Mouse (Mus musculus) forebrain, embryonic 13.5 days (tissue): ENCODE results near the gene Arhgap23. TPM values are rescaled to one million over a fixed set of nuclear protein-coding genes. Genes with fewer than 3 reads are reported as not detected.

ENCODE experiments used
- ATAC-seq: fragments of 200-750 bp; cut with Nextera tagmentation; 2 replicates; pipeline ENCODE4 v1.8.0; 2017
- H3K27ac ChIP-seq: fragments of 300-500 bp; sonication (generic); 2 replicates; pipeline ENCODE4 v1.5.1; 2015; ENCODE audit warnings: inconsistent platforms, mild to moderate bottlenecking, moderate library complexity
- H3K27me3 ChIP-seq: fragments of 300-500 bp; sonication (generic); 2 replicates; pipeline ENCODE4 v1.6.1; 2015; ENCODE audit warnings: mild to moderate bottlenecking, inconsistent platforms
- H3K36me3 ChIP-seq: fragments of 300-500 bp; sonication (generic); 2 replicates; pipeline ENCODE4 v1.6.1; 2015; ENCODE audit warnings: mild to moderate bottlenecking, inconsistent platforms; ENCODE audit not compliant: poor library complexity, severe bottlenecking
- H3K4me1 ChIP-seq: fragments of 300-500 bp; sonication (generic); 2 replicates; pipeline ENCODE4 v1.6.1; 2015; ENCODE audit warnings: inconsistent platforms
- H3K4me2 ChIP-seq: fragments of 300-500 bp; sonication (generic); 2 replicates; pipeline ENCODE4 v1.6.1; 2015; ENCODE audit warnings: inconsistent platforms, mild to moderate bottlenecking, moderate library complexity
- H3K4me3 ChIP-seq: fragments of 300-500 bp; sonication (generic); 2 replicates; pipeline ENCODE4 v1.5.1; 2015; ENCODE audit warnings: mild to moderate bottlenecking, inconsistent platforms
- H3K9ac ChIP-seq: fragments of 300-500 bp; sonication (generic); 2 replicates; pipeline ENCODE4 v1.6.1; 2015; ENCODE audit warnings: mild to moderate bottlenecking, inconsistent platforms
- H3K9me3 ChIP-seq: fragments of 300-500 bp; sonication (generic); replicated peaks from 2 replicates; pipeline ENCODE4 v1.6.1; 2016; ENCODE audit warnings: inconsistent platforms
- WGBS: fragments of 180-500 bp; shearing (Covaris S2); methylation state at CpG from one replicate; pipeline ENCODE4 v1.1.7; 2015; 5-methylcytosine and 5-hydroxymethylcytosine counted together
- polyA plus RNA-seq: library from polyadenylated mRNA; unstranded; fragments of >200 nt; fragmentation: Nextera tagmentation; extraction: Ambion mirVana; gene quantifications from 2 replicates; pipeline ENCODE4 v1.2.1, GENCODE M21; 2015

Gene Arhgap23
- polyA plus RNA-seq, 1 experiment from 2014 or later: 3.6 TPM

DNA sequence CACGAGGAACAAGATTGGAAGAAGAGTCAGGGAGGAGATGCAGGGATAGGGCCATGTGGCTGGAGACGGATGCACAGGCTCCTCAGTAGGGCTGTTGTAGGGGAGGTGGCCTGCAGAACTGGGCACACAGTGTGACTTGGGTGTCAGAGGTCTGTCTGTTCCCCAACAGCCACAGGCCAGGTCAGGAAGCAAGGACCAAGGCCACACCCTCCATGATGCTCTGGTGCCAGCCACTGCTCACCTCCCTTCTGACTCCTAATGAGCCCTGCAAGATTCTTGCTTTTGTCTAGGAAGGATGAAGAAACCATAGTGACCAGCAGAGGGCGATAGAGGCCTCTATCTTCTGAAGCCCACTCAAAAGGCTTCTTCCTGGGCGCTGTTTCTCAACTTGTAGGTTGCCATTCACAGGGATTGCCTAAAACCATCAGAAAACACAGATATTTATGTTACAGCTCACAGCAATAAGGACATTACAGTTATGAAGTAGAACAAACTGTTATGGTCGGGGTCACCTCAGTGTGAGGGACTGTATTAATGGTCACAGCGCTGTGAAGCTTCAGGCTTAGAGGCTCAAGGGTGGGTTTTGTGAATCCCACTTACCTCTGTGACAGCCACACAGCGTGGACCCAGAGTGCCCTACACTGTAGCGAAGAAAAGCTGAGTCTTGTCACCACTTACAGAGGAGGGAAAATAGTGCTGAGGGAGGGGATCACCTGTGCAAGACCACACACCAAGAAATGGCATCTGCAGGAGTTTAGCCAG lies 61.2 kb downstream of the Arhgap23 start:
- peak; percentile 50; the same call in 1 of the 2 replicates for ATAC-seq
- H3K4me3 ChIP-seq: no peak overlapping the region
- no peak overlapping the region for H3K27ac ChIP-seq
- H3K9me3 ChIP-seq: no peaks in the 10 kb centered on the region
- H3K4me1 ChIP-seq: no peaks in the 10 kb centered on the region
- H3K36me3 ChIP-seq: peaks cover 37% of the 10 kb centered on the region; the same call in 1 of the 2 replicates
- WGBS: 53% methylated on average over 8 of the region's 8 CpGs
- H3K9ac ChIP-seq: no peak overlapping the region
- H3K4me2 ChIP-seq: no peak overlapping the region
- no peaks in the 10 kb centered on the region for H3K27me3 ChIP-seq

DNA sequence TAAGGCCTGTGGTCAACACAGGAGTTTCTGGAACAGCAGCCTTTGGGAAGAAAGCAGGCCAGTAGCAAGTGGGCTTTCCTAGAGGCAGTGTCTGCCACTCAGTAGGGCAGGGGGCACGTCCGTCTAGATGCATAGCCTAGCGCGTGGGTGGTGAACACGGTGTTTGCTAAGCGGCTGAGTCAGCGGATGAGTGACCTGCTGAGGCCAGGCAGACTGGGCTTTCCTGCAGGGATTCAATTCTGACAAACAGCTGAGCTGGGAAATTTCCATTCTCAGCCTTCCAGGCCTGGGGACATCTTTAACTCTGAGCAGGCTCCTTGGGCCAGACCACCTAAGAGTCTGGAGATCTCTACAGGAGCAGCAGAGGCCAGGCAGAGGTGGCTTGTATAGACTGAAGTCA lies 62.1 kb downstream of the Arhgap23 start:
- H3K9me3 ChIP-seq: no peaks in the 10 kb centered on the region
- no peak overlapping the region for H3K27ac ChIP-seq
- H3K4me2 ChIP-seq: no peak overlapping the region
- H3K36me3 ChIP-seq: peaks cover 38% of the 10 kb centered on the region
- no peaks in the 10 kb centered on the region for H3K27me3 ChIP-seq
- no peak for ATAC-seq
- WGBS: 79% methylated on average over 7 of the region's 7 CpGs
- no peak overlapping the region for H3K9ac ChIP-seq
- H3K4me3 ChIP-seq: no peak overlapping the region
- no peaks in the 10 kb centered on the region for H3K4me1 ChIP-seq

DNA sequence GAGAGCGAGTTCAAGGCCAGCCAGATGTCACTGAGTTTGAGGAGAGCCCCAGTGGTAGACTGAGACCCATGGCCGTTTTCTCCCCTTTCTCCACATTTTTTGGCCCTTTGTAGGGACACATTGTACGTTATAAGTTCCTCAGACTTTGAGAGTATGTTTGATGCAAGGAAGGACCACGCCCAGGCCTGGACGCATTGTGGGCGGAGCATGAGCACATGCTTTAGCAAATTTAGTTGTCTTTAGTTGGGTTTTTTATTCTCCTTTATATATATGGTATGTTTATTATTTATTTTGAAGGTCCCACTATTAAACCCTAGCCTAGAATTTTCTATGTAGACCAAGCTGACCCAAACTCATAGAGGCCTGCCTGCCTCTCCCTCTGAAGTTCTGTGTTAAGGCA lies 63.0 kb downstream of the Arhgap23 start:
- Histone ChIP-seq H3K4me2 (no peak overlapping the region), H3K27me3 (no peaks in the 10 kb centered on the region), H3K36me3 (peaks cover 38% of the 10 kb centered on the region), H3K27ac (no peak overlapping the region), H3K9ac (no peak overlapping the region), H3K9me3 (no peaks in the 10 kb centered on the region), H3K4me3 (no peak overlapping the region), H3K4me1 (no peaks in the 10 kb centered on the region)
- 88% methylated on average over 6 of the region's 6 CpGs for WGBS
- ATAC-seq: no peak

DNA sequence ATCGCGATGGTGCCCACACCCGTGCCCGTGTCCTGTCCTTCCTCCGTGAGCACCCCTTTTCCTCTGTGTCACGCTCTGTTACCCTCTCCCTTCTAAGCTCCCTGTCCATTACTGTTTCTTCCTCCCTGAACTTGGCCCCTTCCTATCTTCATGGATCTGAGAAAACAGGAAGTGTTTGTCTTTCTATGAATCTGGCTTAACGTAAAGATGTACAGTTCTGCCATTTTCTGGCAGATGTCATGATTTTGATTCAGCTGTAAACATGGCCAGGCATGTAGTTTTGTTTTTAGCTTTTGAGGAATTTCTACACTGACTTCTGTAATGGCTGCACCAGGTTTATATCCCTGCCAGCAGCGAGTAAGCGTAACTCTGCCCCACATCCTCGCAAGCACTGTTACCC lies 63.8 kb downstream of the Arhgap23 start:
- WGBS: 91% methylated on average over 10 of the region's 10 CpGs
- no peak for ATAC-seq
- H3K4me2 ChIP-seq: no peak overlapping the region
- no peak overlapping the region for H3K27ac ChIP-seq
- peaks cover 37% of the 10 kb centered on the region for H3K36me3 ChIP-seq
- no peaks in the 10 kb centered on the region for H3K4me1 ChIP-seq
- no peak overlapping the region for H3K4me3 ChIP-seq
- H3K9me3 ChIP-seq: no peaks in the 10 kb centered on the region
- H3K27me3 ChIP-seq: no peaks in the 10 kb centered on the region
- no peak overlapping the region for H3K9ac ChIP-seq

DNA sequence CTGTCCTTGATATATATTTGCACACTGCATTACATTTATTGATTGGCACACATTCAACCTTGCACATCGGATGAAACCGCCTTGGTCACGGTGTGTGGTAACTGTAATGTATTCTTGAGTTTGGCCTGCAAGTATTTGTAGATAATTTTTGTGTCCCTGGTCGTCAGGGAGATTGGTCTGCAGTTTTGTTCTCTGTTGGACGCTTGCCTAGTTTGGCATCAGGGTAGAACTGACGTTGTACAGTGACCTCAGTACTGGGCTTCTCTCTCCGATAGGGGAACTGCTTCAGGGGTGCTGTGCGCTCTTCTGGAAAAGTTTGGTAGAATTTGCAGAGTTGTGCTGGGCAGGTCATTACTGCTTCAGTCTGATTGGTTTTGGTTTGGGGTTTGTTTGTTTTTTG lies 64.5 kb downstream of the Arhgap23 start:
- Histone ChIP-seq H3K27ac (no peak overlapping the region), H3K9ac (no peak overlapping the region), H3K4me2 (no peak overlapping the region), H3K27me3 (no peaks in the 10 kb centered on the region), H3K4me3 (no peak overlapping the region), H3K4me1 (no peaks in the 10 kb centered on the region), H3K9me3 (no peaks in the 10 kb centered on the region), H3K36me3 (peaks cover 35% of the 10 kb centered on the region)
- 73% methylated on average over 8 of the region's 8 CpGs for WGBS
- ATAC-seq: no peak

DNA sequence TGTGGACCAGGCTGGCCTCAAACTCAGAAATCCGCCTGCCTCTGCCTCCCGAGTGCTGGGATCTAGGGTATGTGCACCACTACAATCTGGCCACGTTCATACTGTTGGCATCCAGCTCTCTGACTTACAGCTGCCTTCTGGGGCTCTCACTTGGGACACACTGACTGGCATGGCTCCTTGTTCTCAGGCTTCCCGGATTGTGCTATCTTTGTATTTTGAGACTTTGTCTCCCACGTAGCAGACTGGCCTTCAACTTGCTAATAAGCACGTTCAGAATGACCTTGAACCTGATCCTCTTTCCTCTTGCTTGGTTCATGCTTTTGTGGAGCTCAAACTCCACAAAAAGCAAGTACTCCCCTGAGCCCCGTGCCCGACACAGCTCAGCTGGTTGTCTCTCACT lies 70.3 kb downstream of the Arhgap23 start:
- H3K27ac ChIP-seq: no peak overlapping the region
- WGBS: 77% methylated on average over 8 of the region's 8 CpGs
- H3K4me1 ChIP-seq: no peaks in the 10 kb centered on the region
- no peaks in the 10 kb centered on the region for H3K9me3 ChIP-seq
- H3K4me2 ChIP-seq: no peak overlapping the region
- peaks cover 14% of the 10 kb centered on the region for H3K36me3 ChIP-seq
- H3K27me3 ChIP-seq: 0 out of 2 replicates have a peak, but pooled peaks cover 6% of the 10 kb centered on the region
- no peak overlapping the region for H3K4me3 ChIP-seq
- H3K9ac ChIP-seq: no peak overlapping the region
- ATAC-seq: no peak

DNA sequence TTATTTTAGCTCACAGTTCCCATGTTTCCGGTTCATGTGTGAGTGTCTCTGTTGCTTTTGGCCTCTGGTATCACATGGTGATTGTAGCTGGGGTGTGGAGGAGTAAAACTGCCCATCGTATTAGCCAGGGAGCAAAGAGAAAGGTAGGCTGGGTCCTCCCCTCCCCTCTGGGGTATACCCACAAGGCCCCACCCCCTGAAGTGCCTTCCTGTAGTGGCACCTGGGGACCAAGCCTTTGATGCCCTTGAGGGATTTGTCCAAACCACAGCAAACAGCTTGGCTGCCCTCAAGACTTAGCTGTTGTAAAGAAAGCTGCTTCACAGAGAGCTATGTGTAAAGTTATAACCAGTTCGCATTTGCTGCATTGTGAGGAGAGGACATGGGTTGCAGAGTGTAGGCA lies 72.3 kb downstream of the Arhgap23 start:
- ATAC-seq: no peak
- H3K9ac ChIP-seq: no peak overlapping the region
- peaks cover 10% of the 10 kb centered on the region for H3K36me3 ChIP-seq
- 0 out of 2 replicates have a peak, but pooled peaks cover 6% of the 10 kb centered on the region for H3K27me3 ChIP-seq
- H3K4me3 ChIP-seq: no peak overlapping the region
- no peak overlapping the region for H3K4me2 ChIP-seq
- no peaks in the 10 kb centered on the region for H3K4me1 ChIP-seq
- no peaks in the 10 kb centered on the region for H3K9me3 ChIP-seq
- no peak overlapping the region for H3K27ac ChIP-seq
- 79% methylated on average over 3 of the region's 3 CpGs for WGBS

DNA sequence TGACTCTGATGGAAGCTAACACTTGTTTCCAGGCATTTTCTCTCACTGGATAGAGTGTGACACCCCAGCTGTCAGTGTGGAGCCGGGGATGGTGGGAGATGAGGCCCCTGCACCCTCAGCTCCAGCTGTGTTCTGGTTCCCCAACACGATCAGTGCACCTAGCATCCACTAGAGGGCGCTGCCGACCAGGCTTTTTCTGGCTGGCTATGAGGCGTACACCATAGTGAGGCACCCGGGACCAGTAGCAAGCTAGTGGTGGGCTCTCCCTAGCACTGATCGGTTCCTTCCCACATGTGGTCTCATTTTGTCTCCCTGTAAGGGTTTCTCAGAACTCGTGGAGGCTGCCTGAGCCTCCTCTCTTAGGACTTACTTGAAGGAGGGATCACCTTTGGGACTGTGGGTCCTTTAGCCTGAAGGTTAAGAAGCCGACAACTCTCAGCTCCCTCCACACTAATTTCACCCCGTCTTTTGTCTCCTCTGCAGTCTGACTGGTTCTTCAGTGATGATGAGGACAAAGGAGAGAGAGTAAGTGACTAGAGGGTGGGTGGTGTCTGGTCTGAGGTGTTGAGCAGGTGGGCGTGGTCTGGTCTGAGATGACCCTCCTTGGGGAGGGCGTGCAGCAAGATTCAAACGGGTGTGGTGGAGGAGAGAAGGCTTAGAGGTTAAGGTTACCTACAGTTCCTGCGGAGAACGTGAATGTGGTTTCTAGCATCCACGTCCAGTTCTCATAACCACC lies 74.4 kb downstream of the Arhgap23 start:
- H3K9me3 ChIP-seq: no peaks in the 10 kb centered on the region
- H3K4me3 ChIP-seq: no peak overlapping the region
- H3K4me2 ChIP-seq: no peak overlapping the region
- peaks cover 16% of the 10 kb centered on the region for H3K36me3 ChIP-seq
- H3K9ac ChIP-seq: no peak overlapping the region
- ATAC-seq: peak; percentile 73
- no peaks in the 10 kb centered on the region for H3K4me1 ChIP-seq
- no peak overlapping the region for H3K27ac ChIP-seq
- 18% methylated on average over 16 of the region's 16 CpGs for WGBS
- 0 out of 2 replicates have a peak, but pooled peaks cover 6% of the 10 kb centered on the region for H3K27me3 ChIP-seq

DNA sequence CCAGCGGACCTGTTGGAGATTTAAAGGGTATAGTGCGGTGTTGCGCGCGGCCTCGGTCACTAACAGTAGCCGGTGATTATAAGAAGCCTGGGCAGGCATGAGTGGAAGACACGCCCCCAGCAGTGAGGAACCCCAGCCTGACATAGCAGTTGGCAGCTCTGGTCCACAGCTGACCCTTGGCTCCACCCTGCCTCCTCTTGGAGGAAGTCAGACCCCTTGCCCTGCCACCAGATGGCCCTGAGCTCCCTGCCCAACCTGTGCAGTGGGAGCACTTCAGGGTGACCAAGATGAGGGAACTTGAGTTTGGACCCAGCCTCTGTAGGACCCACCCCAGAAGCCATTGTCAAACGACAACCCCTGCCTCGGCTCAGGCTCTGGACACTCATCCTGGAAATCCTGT lies 76.3 kb downstream of the Arhgap23 start:
- 0 out of 2 replicates have a peak, but pooled peaks cover 11% of the 10 kb centered on the region for H3K27me3 ChIP-seq
- H3K9me3 ChIP-seq: no peaks in the 10 kb centered on the region
- WGBS: 77% methylated on average over 10 of the region's 10 CpGs
- no peaks in the 10 kb centered on the region for H3K4me1 ChIP-seq
- H3K9ac ChIP-seq: no peak overlapping the region
- ATAC-seq: no peak
- no peak overlapping the region for H3K27ac ChIP-seq
- H3K4me3 ChIP-seq: no peak overlapping the region
- H3K36me3 ChIP-seq: peaks cover 12% of the 10 kb centered on the region
- H3K4me2 ChIP-seq: no peak overlapping the region

DNA sequence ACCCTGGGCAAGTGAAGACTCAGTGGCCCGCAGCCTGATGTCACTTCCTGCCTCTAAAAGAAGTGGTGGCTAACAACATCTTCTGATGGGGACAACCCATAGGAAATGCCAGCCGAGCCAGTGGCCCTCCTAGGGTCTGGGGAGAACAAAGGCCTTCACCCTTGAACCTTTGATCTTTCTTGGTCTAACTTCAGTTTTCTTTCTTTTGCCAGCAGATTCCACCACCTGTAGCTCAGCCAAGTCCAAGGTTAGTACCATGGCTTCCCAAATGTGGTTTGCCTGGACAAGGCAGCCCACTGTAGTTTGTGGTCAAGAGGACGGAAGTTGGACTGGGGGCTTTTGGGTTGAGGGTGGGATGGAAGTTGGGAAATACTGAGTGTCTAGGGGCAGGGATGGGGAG lies 77.5 kb downstream of the Arhgap23 start:
- Histone ChIP-seq H3K4me2 (no peak overlapping the region), H3K4me1 (no peaks in the 10 kb centered on the region), H3K27ac (no peak overlapping the region), H3K36me3 (peaks cover 9% of the 10 kb centered on the region), H3K27me3 (peaks cover 23% of the 10 kb centered on the region), H3K4me3 (no peak overlapping the region), H3K9ac (no peak overlapping the region), H3K9me3 (no peaks in the 10 kb centered on the region)
- ATAC-seq: no peak
- 82% methylated on average over 3 of the region's 3 CpGs for WGBS

DNA sequence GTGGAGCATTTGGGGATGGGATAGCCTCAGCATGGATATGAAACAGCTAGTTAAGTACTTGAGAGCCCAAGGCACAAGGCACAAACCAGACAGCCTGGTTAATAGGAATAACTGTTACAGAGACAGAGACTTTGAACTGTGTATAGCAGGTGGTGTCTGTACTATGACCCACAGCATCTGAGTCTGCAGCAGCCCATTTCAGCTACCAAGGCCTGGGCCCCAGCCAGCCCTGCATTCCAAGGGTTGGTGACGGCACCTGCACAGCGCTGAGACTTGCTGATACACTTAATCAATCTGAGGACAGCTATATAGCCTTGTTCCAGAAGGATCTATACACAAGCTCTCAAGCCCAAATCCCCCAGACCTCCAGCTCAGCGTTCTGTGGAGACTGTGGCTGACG lies 82.2 kb downstream of the Arhgap23 start:
- no peak overlapping the region for H3K4me2 ChIP-seq
- peaks cover 64% of the 10 kb centered on the region for H3K27me3 ChIP-seq
- no peaks in the 10 kb centered on the region for H3K9me3 ChIP-seq
- H3K4me3 ChIP-seq: no peak overlapping the region
- H3K4me1 ChIP-seq: peaks cover 13% of the 10 kb centered on the region
- ATAC-seq: no peak
- WGBS: 87% methylated on average over 4 of the region's 4 CpGs
- H3K9ac ChIP-seq: no peak overlapping the region
- H3K27ac ChIP-seq: no peak overlapping the region
- H3K36me3 ChIP-seq: peaks cover 11% of the 10 kb centered on the region

DNA sequence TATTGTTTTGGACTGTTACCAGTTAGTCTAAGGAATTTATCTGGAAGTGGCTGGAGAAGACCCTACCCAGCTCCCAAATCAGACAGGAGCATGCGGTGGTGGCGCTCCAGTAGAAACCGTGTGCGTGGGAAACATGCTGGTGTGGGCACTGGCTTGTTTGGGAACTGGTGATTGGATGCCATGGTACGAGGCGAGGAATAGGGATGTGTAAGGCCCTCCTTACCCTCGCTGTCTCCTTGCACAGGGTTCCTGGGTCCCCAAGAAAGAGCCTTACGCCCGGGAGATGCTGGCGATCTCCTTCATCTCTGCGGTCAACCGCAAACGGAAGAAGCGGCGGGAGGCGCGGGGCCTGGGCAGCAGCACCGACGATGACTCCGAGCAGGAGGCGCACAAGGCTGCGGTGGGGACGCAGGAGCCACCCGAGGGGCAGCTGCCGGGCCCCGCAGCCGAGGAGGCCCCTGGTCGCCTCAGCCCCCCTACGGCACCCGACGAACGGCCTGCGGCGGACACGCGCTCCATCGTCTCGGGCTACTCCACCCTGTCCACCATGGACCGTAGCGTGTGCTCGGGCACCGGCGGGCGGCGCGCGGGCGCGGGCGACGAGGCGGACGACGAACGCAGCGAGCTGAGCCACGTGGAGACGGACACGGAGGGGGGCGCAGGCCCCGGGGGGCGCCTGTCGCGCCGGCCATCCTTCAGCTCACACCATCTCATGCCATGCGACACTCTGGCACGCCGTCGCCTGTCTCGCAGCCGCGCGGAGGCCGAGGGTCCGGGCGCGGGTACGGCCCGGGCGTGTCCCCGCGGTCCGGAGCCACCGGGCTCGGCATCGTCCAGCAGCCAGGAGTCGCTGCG lies 84.8 kb downstream of the Arhgap23 start, which contains the start of gene 4933428G20Rik:
TSS of gene 4933428G20Rik (minus strand) at position 476 of the 855 bp plus-strand sequence.
- peaks cover 68% of the 10 kb centered on the region for H3K27me3 ChIP-seq
- no peak within 1 kb of the TSS for H3K27ac ChIP-seq
- 5% methylated on average over 85 of the region's 88 CpGs for WGBS
- H3K9me3 ChIP-seq: no peaks in the 10 kb centered on the region
- H3K9ac ChIP-seq: peak within 1 kb of the TSS; percentile 60
- peak within 1 kb of the TSS; percentile 73 for H3K4me2 ChIP-seq
- peak; percentile 29; the same call in 1 of the 2 replicates for ATAC-seq
- H3K36me3 ChIP-seq: peaks cover 3% of the 10 kb centered on the region; the same call in 1 of the 2 replicates
- peak within 1 kb of the TSS; percentile 43 for H3K4me3 ChIP-seq
- peaks cover 13% of the 10 kb centered on the region for H3K4me1 ChIP-seq
